Comparison of ENCODE assay signal across 21 mouse cellular contexts in the genomic region with DNA sequence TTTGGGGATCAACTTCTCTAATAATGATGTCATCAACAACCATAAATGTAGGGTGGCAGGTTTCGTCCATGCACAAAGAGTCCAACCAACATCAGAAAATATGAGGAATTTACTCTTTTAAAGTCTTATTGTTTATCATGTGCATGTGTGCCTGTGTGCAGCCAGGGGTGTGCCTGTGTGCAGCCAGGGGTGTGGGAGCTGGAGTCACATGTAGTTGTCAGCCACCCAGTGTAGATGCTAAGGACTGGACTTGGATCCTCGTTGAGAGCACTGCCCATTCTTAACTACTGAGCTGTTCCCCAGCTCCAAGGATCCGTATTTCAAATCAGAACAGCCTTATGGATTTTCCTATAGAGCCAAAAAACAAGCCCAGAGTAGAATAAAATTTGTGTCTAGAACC. TPM values are rescaled to one million over a fixed set of nuclear protein-coding genes. Genes with fewer than 3 reads are reported as not detected.
DNase-seq lines count a peak whose midpoint lies in the region; ATAC-seq and TF ChIP-seq lines count a peak whose summit lies in the region.
"Had no signal": no experiment of that assay in that cellular context is flagged by ENCODE, and none has a peak within 500 bp of the region (broad histone marks: within the 10 kb centered on the region; RNA-seq: fewer than 3 reads in every experiment).

No protein-coding gene starts in this region.

- no peaks in the 10 kb centered on the region for H3K36me3 ChIP-seq in forebrain, embryonic 11.5 days (ENCODE audit: control insufficient read depth, insufficient read depth, low read length)
- H3K36me3 ChIP-seq in forebrain, postnatal 0 days (ENCODE audit: insufficient read depth) = no peaks in the 10 kb centered on the region
- no peaks in the 10 kb centered on the region for H3K36me3 ChIP-seq in hindbrain, embryonic 15.5 days
- H3K36me3 ChIP-seq: limb, embryonic 13.5 days had no signal

- H3K9ac ChIP-seq in forebrain, embryonic 11.5 days (ENCODE audit: low read length) = no peak overlapping the region
- H3K9ac ChIP-seq in forebrain, postnatal 0 days = no peak overlapping the region
- H3K9ac ChIP-seq in hindbrain, embryonic 15.5 days = no peak overlapping the region
- H3K9ac ChIP-seq: liver, embryonic 14.5 days had no signal

- ATAC-seq in forebrain, embryonic 11.5 days (replicated peaks; ENCODE audit: low FRiP score) = no peak
- no peak for ATAC-seq in forebrain, postnatal 0 days
- no peak for ATAC-seq in hindbrain, embryonic 15.5 days (ENCODE audit: low FRiP score, low read depth)
- ATAC-seq: activated CD4-positive, CD25-positive, alpha-beta regulatory T cell, adult 4 months; CD4-positive, CD25-positive, alpha-beta regulatory T cell, adult 4 months had no signal

- no peak for TF ChIP-seq CTCF in forebrain, postnatal 0 days (IDR thresholded peaks at IDR 0.05; ENCODE audit: low read depth)
- no peak for TF ChIP-seq CTCF in layer of hippocampus, adult 2 months (conservative IDR thresholded peaks at IDR 0.05)
- TF ChIP-seq CTCF in bone marrow, adult 2 months (IDR thresholded peaks at IDR 0.05; ENCODE audit: control insufficient read depth, insufficient read depth, low read length) = no peak
- TF ChIP-seq CTCF in left cerebral cortex, adult 2 months (IDR thresholded peaks at IDR 0.05) = no peak

- 83% methylated on average over 3 of the region's 3 CpGs for WGBS in forebrain, embryonic 11.5 days
- WGBS in forebrain, postnatal 0 days = 81% methylated on average over 3 of the region's 3 CpGs
- WGBS in bone marrow, adult 2 months = 55% methylated on average over 3 of the region's 3 CpGs
- 81% methylated on average over 3 of the region's 3 CpGs for WGBS in hindbrain, embryonic 15.5 days

- no peak for TF ChIP-seq POLR2A in bone marrow, adult 2 months (IDR thresholded peaks at IDR 0.05; ENCODE audit: borderline replicate concordance, control insufficient read depth, low read depth, low read length)

- no peak overlapping the region for H3K4me3 ChIP-seq in forebrain, embryonic 11.5 days (ENCODE audit: low read depth, low read length)
- H3K4me3 ChIP-seq in forebrain, postnatal 0 days (ENCODE audit: low read depth, low read length) = no peak overlapping the region
- H3K4me3 ChIP-seq in layer of hippocampus, adult 2 months = no peak overlapping the region
- no peak overlapping the region for H3K4me3 ChIP-seq in bone marrow, adult 2 months (replicated peaks; ENCODE audit: control insufficient read depth, low read depth, low read length)
- H3K4me3 ChIP-seq in hindbrain, embryonic 15.5 days = no peak overlapping the region
- H3K4me3 ChIP-seq in left cerebral cortex, adult 2 months = no peak overlapping the region
- H3K4me3 ChIP-seq: heart, adult 2 months; limb, embryonic 13.5 days had no signal

- no peak overlapping the region for H3K4me2 ChIP-seq in forebrain, embryonic 11.5 days (ENCODE audit: low read depth, low read length, severe bottlenecking)
- H3K4me2 ChIP-seq in forebrain, postnatal 0 days (ENCODE audit: low read depth) = no peak overlapping the region
- H3K4me2 ChIP-seq in hindbrain, embryonic 15.5 days = no peak overlapping the region

- peak overlapping the region; percentile 72 for H3K27ac ChIP-seq in forebrain, embryonic 11.5 days (ENCODE audit: low read depth, low read length)
- H3K27ac ChIP-seq in forebrain, postnatal 0 days (ENCODE audit: low read depth, low read length) = no peak overlapping the region
- peak overlapping the region; percentile 96 for H3K27ac ChIP-seq in layer of hippocampus, adult 2 months
- H3K27ac ChIP-seq in bone marrow, adult 2 months (ENCODE audit: control insufficient read depth, insufficient read depth, low read depth, low read length, poor library complexity) = peak overlapping the region; percentile 75; the same call in 1 of the 2 replicates
- H3K27ac ChIP-seq in hindbrain, embryonic 15.5 days (replicated peaks) = peak overlapping the region; percentile 73; the same call in 1 of the 2 replicates
- H3K27ac ChIP-seq in left cerebral cortex, adult 2 months = no peak overlapping the region
- H3K27ac ChIP-seq: heart, adult 2 months; limb, embryonic 13.5 days; liver, embryonic 14.5 days; macrophage had no signal

- intact Hi-C loops in left cerebral cortex, adult 2 months (cut with DNase I) = no loop called here

- DNase-seq in forebrain, embryonic 11.5 days (ENCODE audit: low spot score) = no peak
- DNase-seq in forebrain, postnatal 0 days = no peak
- no peak for DNase-seq in layer of hippocampus, adult 2 months (ENCODE audit: low spot score in 2 of 2)
- no peak for DNase-seq in layer of hippocampus, postnatal 25 days (ENCODE audit: extremely low spot score in 1 of 2, low spot score in 1 of 2)
- no peak for DNase-seq in left cerebral cortex, adult 2 months (ENCODE audit: extremely low spot score in 1 of 2, low spot score in 2 of 2)
- DNase-seq in heart, postnatal 4 days = no peak
- DNase-seq: adrenal gland, postnatal 10 days; cerebellum, adult 9-11 months; gastrocnemius, postnatal 10 days; heart, adult 2 months; heart, postnatal 36 days; kidney, adult 11 months; kidney, postnatal 10 days; right cerebral cortex, postnatal 25 days had no signal

- no peaks in the 10 kb centered on the region for H3K9me3 ChIP-seq in forebrain, embryonic 11.5 days (ENCODE audit: control insufficient read depth, low read length)
- H3K9me3 ChIP-seq in forebrain, postnatal 0 days (ENCODE audit: low read length) = no peaks in the 10 kb centered on the region
- H3K9me3 ChIP-seq in hindbrain, embryonic 15.5 days = no peaks in the 10 kb centered on the region
- H3K9me3 ChIP-seq: limb, embryonic 13.5 days had no signal

- H3K4me1 ChIP-seq in forebrain, embryonic 11.5 days (replicated peaks; ENCODE audit: control insufficient read depth, insufficient read depth, low read length) = peaks cover 26% of the 10 kb centered on the region
- peaks cover 29% of the 10 kb centered on the region for H3K4me1 ChIP-seq in forebrain, postnatal 0 days (ENCODE audit: insufficient read depth)
- H3K4me1 ChIP-seq in bone marrow, adult 2 months (ENCODE audit: control insufficient read depth, insufficient read depth, low read length) = peaks cover 37% of the 10 kb centered on the region
- peaks cover 51% of the 10 kb centered on the region for H3K4me1 ChIP-seq in hindbrain, embryonic 15.5 days (replicated peaks)

- H3K27me3 ChIP-seq in forebrain, embryonic 11.5 days (ENCODE audit: control insufficient read depth, insufficient read depth, low read length) = no peaks in the 10 kb centered on the region
- H3K27me3 ChIP-seq in forebrain, postnatal 0 days (ENCODE audit: insufficient read depth, low read length) = no peaks in the 10 kb centered on the region
- no peaks in the 10 kb centered on the region for H3K27me3 ChIP-seq in hindbrain, embryonic 15.5 days

RNA-seq across cellular contexts. Expression of a gene that starts 37.7 kb away (rescaled TPM):
- polyA plus RNA-seq in forebrain, embryonic 11.5 days (2014; fragmentation: Nextera tagmentation; extraction: Ambion mirVana) = 22.5 and 27.7 TPM in 2 replicates
- total RNA-seq in forebrain, postnatal 0 days (2014; rRNA removed) = 31.3 and 31.5 TPM in 2 replicates
- polyA plus RNA-seq in forebrain, postnatal 0 days (2015; fragmentation: Nextera tagmentation; extraction: Ambion mirVana) = 12.4 and 14.6 TPM in 2 replicates
- 10 to 100 TPM; 24.3 to 33.7 TPM for total RNA-seq in layer of hippocampus, adult 2 months (2021)
- 10 to 100 TPM; 26.7 to 40.1 TPM for total RNA-seq in layer of hippocampus, postnatal 25 days (2021)
- polyA plus RNA-seq in bone marrow, adult 2 months (2011; ENCODE audit: insufficient read depth, insufficient read length, low replicate concordance, missing spikeins) = 68.4 and 138 TPM in 2 replicates
- polyA plus RNA-seq in hindbrain, embryonic 15.5 days (2015; fragmentation: Nextera tagmentation; extraction: Ambion mirVana) = 10.6 and 11.8 TPM in 2 replicates
- total RNA-seq in left cerebral cortex, adult 2 months (2021) = 10 to 100 TPM; 23.2 to 30.1 TPM
- 10 to 100 TPM; 10.9 to 11.4 TPM for total RNA-seq in heart, postnatal 4 days (2021)

Comparison
In these comparisons a context has a peak if more than half of its experiments do, and no peak if none do; other contexts are left out.
1. H3K27ac ChIP-seq: peak in forebrain, embryonic 11.5 days (single experiment), layer of hippocampus, adult 2 months (single experiment), bone marrow, adult 2 months (single experiment) and hindbrain, embryonic 15.5 days (single experiment); none in forebrain, postnatal 0 days (single experiment) and left cerebral cortex, adult 2 months (single experiment).